Mouse (Mus musculus): ENCODE data around the gene Cyfip2.

GRCm38 (mm10) chr11:46283800-46284199, 28.9 kb downstream of the Cyfip2 start:
- TF ChIP-seq CTCF (IDR thresholded peaks at IDR 0.05; ENCODE audit: low read depth) (no peak), EP300 (IDR thresholded peaks at IDR 0.05; ENCODE audit: low read depth) (no peak)

Data from liver, postnatal 0 days (tissue).